Mouse (Mus musculus): Measurements from ENCODE around the gene Mmp11.

GRCm38 (mm10) chr10:75978119-75978834 lies 42.0 kb upstream of the Mmp11 start:
- no peak for TF ChIP-seq CTCF (IDR thresholded peaks at IDR 0.05; ENCODE audit: low read depth)
- no peak for TF ChIP-seq EP300 (IDR thresholded peaks at IDR 0.05; ENCODE audit: low read depth)

Data from liver, postnatal 0 days (tissue).